Mouse (Mus musculus) myocyte (in vitro differentiated cells): ENCODE results near the gene Frs3. TPM values are rescaled to one million over a fixed set of nuclear protein-coding genes. Genes with fewer than 3 reads are reported as not detected.

Experiments
- H3K27me3 ChIP-seq: one replicate; pipeline ENCODE4 v1.6.1; 2011; ENCODE audit not compliant: control insufficient read depth, insufficient read depth, insufficient read length
- H3K36me3 ChIP-seq: one replicate; pipeline ENCODE4 v1.6.1; 2011; ENCODE audit not compliant: control insufficient read depth, insufficient read depth
- H3K4me2 ChIP-seq: one replicate; pipeline ENCODE4 v1.6.1; 2011; ENCODE audit warnings: low read depth, control low read depth
- H3K4me3 ChIP-seq: one replicate; pipeline ENCODE4 v1.5.1; 2011; ENCODE audit warnings: mild to moderate bottlenecking, control low read depth, moderate library complexity
- H3K79me2 ChIP-seq: one replicate; pipeline ENCODE4 v1.6.1; 2011; ENCODE audit not compliant: control insufficient read depth, insufficient read depth
- H3ac ChIP-seq: one replicate; pipeline ENCODE4 v1.6.1; 2011; ENCODE audit not compliant: control insufficient read depth, insufficient read length
- CEBPB ChIP-seq: IDR thresholded peaks from 2 replicates; pipeline ENCODE4 v1.6.1; 2011; ENCODE audit warnings: mild to moderate bottlenecking, moderate library complexity; ENCODE audit not compliant: poor library complexity, insufficient read depth, severe bottlenecking
- E2F4 ChIP-seq: IDR thresholded peaks from one replicate; pipeline ENCODE4 v1.6.1; 2011; ENCODE audit warnings: mild to moderate bottlenecking, control low read depth, moderate library complexity; ENCODE audit not compliant: insufficient read depth
- MAX ChIP-seq: IDR thresholded peaks from one replicate; pipeline ENCODE4 v1.6.1; 2011; ENCODE audit warnings: low read depth, mild to moderate bottlenecking, control low read depth
- MYOD1 ChIP-seq, 3 experiments: IDR thresholded peaks; one replicate each; pipeline ENCODE4 v1.6.1; 2011; ENCODE audit warnings: control low read depth in 2 of 3, low read depth in 2 of 3, mild to moderate bottlenecking in 2 of 3, moderate library complexity in 1 of 3; ENCODE audit not compliant: insufficient read length in 2 of 3, control insufficient read depth in 1 of 3
- MYOG ChIP-seq, 3 experiments: IDR thresholded peaks; one replicate each; pipeline ENCODE4 v1.6.1; 2011; ENCODE audit warnings: control low read depth in 2 of 3, low read depth in 2 of 3, mild to moderate bottlenecking in 2 of 3; ENCODE audit not compliant: insufficient read length in 2 of 3, control insufficient read depth in 1 of 3, insufficient read depth in 1 of 3
- POLR2A ChIP-seq: IDR thresholded peaks from one replicate; pipeline ENCODE4 v1.6.1; 2011; ENCODE audit warnings: low read depth, mild to moderate bottlenecking, control low read depth, moderate library complexity; ENCODE audit not compliant: insufficient read length
- POLR2AphosphoS2 ChIP-seq: IDR thresholded peaks from one replicate; pipeline ENCODE4 v1.6.1; 2011; ENCODE audit warnings: low read depth, control low read depth; ENCODE audit not compliant: insufficient read length
- REST ChIP-seq: IDR thresholded peaks from one replicate; pipeline ENCODE4 v1.6.1; 2011; ENCODE audit warnings: mild to moderate bottlenecking, control low read depth, moderate library complexity; ENCODE audit not compliant: insufficient read depth, insufficient read length
- SRF ChIP-seq: IDR thresholded peaks from one replicate; pipeline ENCODE4 v1.6.1; 2011; ENCODE audit warnings: low read depth; ENCODE audit not compliant: control insufficient read depth, insufficient read length
- TCF12 ChIP-seq: IDR thresholded peaks from one replicate; pipeline ENCODE4 v1.6.1; 2011; ENCODE audit warnings: mild to moderate bottlenecking, control low read depth; ENCODE audit not compliant: poor library complexity, insufficient read depth, severe bottlenecking
- TCF3 ChIP-seq: IDR thresholded peaks from one replicate; pipeline ENCODE4 v1.6.1; 2011; ENCODE audit warnings: low read depth, control low read depth; ENCODE audit not compliant: insufficient read length
- USF1 ChIP-seq: IDR thresholded peaks from one replicate; pipeline ENCODE4 v1.6.1; 2011; ENCODE audit warnings: low read depth, mild to moderate bottlenecking, control low read depth, moderate library complexity
- polyA plus RNA-seq: library from polyadenylated mRNA; unstranded; fragments of >200 nt; fragmentation: generic; extraction: Trizol; gene quantifications from one replicate; pipeline ENCODE4 v1.2.1, GENCODE M21; 2012; ENCODE audit warnings: missing spikeins

The Frs3 gene
- polyA plus RNA-seq, 1 experiment, result 3.4 TPM

GRCm38 (mm10) chr17:47698156-47698555 lies 9.3 kb downstream of the Frs3 start:
- no peak overlapping the region for H3ac ChIP-seq
- no peaks in the 10 kb centered on the region for H3K36me3 ChIP-seq
- no peaks in the 10 kb centered on the region for H3K27me3 ChIP-seq
- H3K4me3 ChIP-seq, result no peak overlapping the region
- H3K4me2 ChIP-seq, result no peak overlapping the region
- TF ChIP-seq E2F4 (no peak), SRF (no peak), CEBPB (no peak), POLR2AphosphoS2 (no peak), POLR2A (no peak), USF1 (no peak), MYOG (IDR thresholded peaks at IDR 0.05; ENCODE audit: control insufficient read depth in 1 of 3, insufficient read depth in 1 of 3, insufficient read length in 2 of 3, low read depth in 2 of 3) (no peak), REST (no peak), MYOD1 (IDR thresholded peaks at IDR 0.05; ENCODE audit: control insufficient read depth in 1 of 3, insufficient read length in 2 of 3, low read depth in 2 of 3) (no peak), TCF3 (no peak), TCF12 (no peak), MAX (no peak)
- no peaks in the 10 kb centered on the region for H3K79me2 ChIP-seq

GRCm38 (mm10) chr17:47699055-47699454 lies 10.2 kb downstream of the Frs3 start:
- no peaks in the 10 kb centered on the region for H3K27me3 ChIP-seq
- H3ac ChIP-seq, result no peak overlapping the region
- no peaks in the 10 kb centered on the region for H3K36me3 ChIP-seq
- H3K4me3 ChIP-seq, result no peak overlapping the region
- no peak for TF ChIP-seq E2F4
- no peak for TF ChIP-seq TCF12
- TF ChIP-seq USF1, result no peak
- TF ChIP-seq MYOD1 (IDR thresholded peaks at IDR 0.05; ENCODE audit: control insufficient read depth in 1 of 3, insufficient read length in 2 of 3, low read depth in 2 of 3), result no peak
- no peak for TF ChIP-seq MAX
- no peak for TF ChIP-seq POLR2A
- no peak for TF ChIP-seq MYOG (IDR thresholded peaks at IDR 0.05; ENCODE audit: control insufficient read depth in 1 of 3, insufficient read depth in 1 of 3, insufficient read length in 2 of 3, low read depth in 2 of 3)
- no peak for TF ChIP-seq TCF3
- TF ChIP-seq REST, result no peak
- TF ChIP-seq POLR2AphosphoS2, result no peak
- TF ChIP-seq SRF, result no peak
- TF ChIP-seq CEBPB, result no peak
- H3K79me2 ChIP-seq, result no peaks in the 10 kb centered on the region
- H3K4me2 ChIP-seq, result no peak overlapping the region

GRCm38 (mm10) chr17:47701793-47702192 lies 13.0 kb downstream of the Frs3 start:
- no peaks in the 10 kb centered on the region for H3K36me3 ChIP-seq
- H3ac ChIP-seq, result no peak overlapping the region
- H3K4me3 ChIP-seq, result no peak overlapping the region
- no peaks in the 10 kb centered on the region for H3K27me3 ChIP-seq
- no peak for TF ChIP-seq TCF12
- no peak for TF ChIP-seq TCF3
- no peak for TF ChIP-seq MYOG (IDR thresholded peaks at IDR 0.05; ENCODE audit: control insufficient read depth in 1 of 3, insufficient read depth in 1 of 3, insufficient read length in 2 of 3, low read depth in 2 of 3)
- TF ChIP-seq REST, result no peak
- no peaks in the 10 kb centered on the region for H3K79me2 ChIP-seq
- no peak overlapping the region for H3K4me2 ChIP-seq

GRCm38 (mm10) chr17:47702548-47703345 lies 13.9 kb downstream of the Frs3 start:
- H3K27me3 ChIP-seq, result peaks cover 8% of the 10 kb centered on the region
- H3K36me3 ChIP-seq, result no peaks in the 10 kb centered on the region
- H3K4me2 ChIP-seq, result no peak overlapping the region
- no peaks in the 10 kb centered on the region for H3K79me2 ChIP-seq
- TF ChIP-seq MYOD1 (IDR thresholded peaks at IDR 0.05; ENCODE audit: control insufficient read depth in 1 of 3, insufficient read length in 2 of 3, low read depth in 2 of 3) (no peak), POLR2AphosphoS2 (no peak), TCF12 (no peak), CEBPB (no peak), MYOG (IDR thresholded peaks at IDR 0.05; ENCODE audit: control insufficient read depth in 1 of 3, insufficient read depth in 1 of 3, insufficient read length in 2 of 3, low read depth in 2 of 3) (no peak)
- no peak overlapping the region for H3ac ChIP-seq
- H3K4me3 ChIP-seq, result no peak overlapping the region

- peaks cover 16% of the 10 kb centered on the region for H3K27me3 ChIP-seq
- no peak overlapping the region for H3K4me3 ChIP-seq
- TF ChIP-seq CEBPB, result no peak
- TF ChIP-seq USF1, result no peak
- TF ChIP-seq MAX, result no peak
- TF ChIP-seq POLR2A, result no peak
- no peak for TF ChIP-seq MYOG (IDR thresholded peaks at IDR 0.05; ENCODE audit: control insufficient read depth in 1 of 3, insufficient read depth in 1 of 3, insufficient read length in 2 of 3, low read depth in 2 of 3)
- no peak for TF ChIP-seq POLR2AphosphoS2
- H3ac ChIP-seq, result no peak overlapping the region
- H3K36me3 ChIP-seq, result no peaks in the 10 kb centered on the region
- no peaks in the 10 kb centered on the region for H3K79me2 ChIP-seq
- H3K4me2 ChIP-seq, result no peak overlapping the region
Measured at GRCm38 (mm10) chr17:47703556-47703955, 14.7 kb downstream of the Frs3 start.
